Mouse (Mus musculus) thymus, adult 2 months (tissue): ENCODE results near the gene Trpm8.

Experiments
- CTCF ChIP-seq: fragments of 200-500 bp; IDR thresholded peaks from 2 replicates; pipeline ENCODE4 v1.5.1; 2012; ENCODE audit warnings: mild to moderate bottlenecking, control low read depth, low read length, moderate library complexity, borderline replicate concordance; ENCODE audit not compliant: control insufficient read depth, poor library complexity, insufficient read depth; ENCODE audit errors: extremely low read depth
- POLR2A ChIP-seq: fragments of 200-500 bp; IDR thresholded peaks from 2 replicates; pipeline ENCODE4 v1.6.1; 2012; ENCODE audit warnings: mild to moderate bottlenecking, low read length, control low read depth, moderate library complexity; ENCODE audit not compliant: control insufficient read depth, poor library complexity, insufficient read depth; ENCODE audit errors: extremely low read depth

DNA sequence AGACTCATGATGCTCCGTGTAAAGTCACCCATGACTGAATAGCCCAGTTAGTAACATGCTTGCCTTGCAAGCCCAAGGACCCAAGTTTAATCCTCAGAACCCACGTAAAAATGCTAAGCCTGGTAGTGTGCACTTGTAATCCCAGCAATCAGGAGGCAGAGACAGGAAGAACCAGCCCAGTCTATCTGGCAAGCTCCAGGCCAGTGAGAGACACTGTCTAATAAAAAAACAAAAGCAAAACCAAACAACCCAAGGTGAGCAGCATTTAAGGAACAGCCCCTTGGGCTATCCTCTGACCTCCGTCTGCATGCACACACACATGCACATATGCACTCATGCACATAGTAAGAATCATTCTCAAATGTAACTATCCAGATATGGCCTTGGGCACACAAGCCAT lies 47.9 kb upstream of the Trpm8 start:
- TF ChIP-seq CTCF (no peak), POLR2A (no peak)
